14 mouse cellular contexts compared by ENCODE assay signal in genomic region chr19:16176426-16176825, GRCm38 (mm10). TPM values are rescaled to one million over a fixed set of nuclear protein-coding genes. Genes with fewer than 3 reads are reported as not detected.
A peak's percentile ranks its signal among the peaks of the same experiment; 100 is the strongest.
DNase-seq lines count a peak whose midpoint lies in the region; ATAC-seq and TF ChIP-seq lines count a peak whose summit lies in the region.
"Had no signal": no experiment of that assay in that cellular context is flagged by ENCODE, and none has a peak within 500 bp of the region (broad histone marks: within the 10 kb centered on the region; RNA-seq: fewer than 3 reads in every experiment).

No protein-coding gene starts in this region.

- TF ChIP-seq EP300 in heart, postnatal 0 days (IDR thresholded peaks at IDR 0.05; ENCODE audit: low read depth), result no peak

- no peaks in the 10 kb centered on the region for H3K36me3 ChIP-seq in heart, embryonic 12.5 days
- H3K36me3 ChIP-seq in lung, embryonic 15.5 days, result no peaks in the 10 kb centered on the region
- no peaks in the 10 kb centered on the region for H3K36me3 ChIP-seq in heart, postnatal 0 days (replicated peaks; ENCODE audit: control insufficient read depth, insufficient read depth, low read length)
- no peaks in the 10 kb centered on the region for H3K36me3 ChIP-seq in stomach, embryonic 14.5 days (ENCODE audit: control insufficient read depth, insufficient read depth, low read length)
- no peaks in the 10 kb centered on the region for H3K36me3 ChIP-seq in liver, embryonic 12.5 days
- H3K36me3 ChIP-seq: hindbrain, embryonic 15.5 days had no signal

- H3K9ac ChIP-seq in heart, embryonic 12.5 days, result no peak overlapping the region
- H3K9ac ChIP-seq in lung, embryonic 15.5 days, result no peak overlapping the region
- H3K9ac ChIP-seq in heart, postnatal 0 days (replicated peaks; ENCODE audit: low read depth, low read length), result no peak overlapping the region
- H3K9ac ChIP-seq in stomach, embryonic 14.5 days (replicated peaks; ENCODE audit: low read depth, low read length), result no peak overlapping the region
- no peak overlapping the region for H3K9ac ChIP-seq in liver, embryonic 12.5 days
- H3K9ac ChIP-seq: hindbrain, embryonic 15.5 days had no signal

- no peak for ATAC-seq in heart, embryonic 12.5 days (ENCODE audit: insufficient number of reproducible peaks, low FRiP score)
- ATAC-seq in lung, embryonic 15.5 days (ENCODE audit: borderline replicate concordance, extremely low read depth, low FRiP score, low TSS enrichment), result no peak
- peak; percentile 41; the same call in 1 of the 2 replicates for ATAC-seq in heart, postnatal 0 days (ENCODE audit: insufficient read depth, low read depth)
- peak; percentile 63; the same call in 1 of the 2 replicates for ATAC-seq in stomach, embryonic 14.5 days (ENCODE audit: insufficient number of reproducible peaks, insufficient read depth, low FRiP score, low read depth)
- ATAC-seq in liver, embryonic 12.5 days, result no peak

- H3K4me3 ChIP-seq in heart, embryonic 12.5 days, result no peak overlapping the region
- H3K4me3 ChIP-seq in lung, embryonic 15.5 days, result no peak overlapping the region
- no peak overlapping the region for H3K4me3 ChIP-seq in heart, postnatal 0 days (ENCODE audit: low read depth, low read length)
- H3K4me3 ChIP-seq in stomach, embryonic 14.5 days (ENCODE audit: low read depth, low read length), result no peak overlapping the region
- H3K4me3 ChIP-seq in liver, embryonic 12.5 days, result no peak overlapping the region
- H3K4me3 ChIP-seq: hindbrain, embryonic 15.5 days had no signal

- H3K27ac ChIP-seq in heart, embryonic 12.5 days (ENCODE audit: poor library complexity, severe bottlenecking), result peak overlapping the region; percentile 70
- H3K27ac ChIP-seq in lung, embryonic 15.5 days, result peak overlapping the region; percentile 81
- peak overlapping the region; percentile 53; the same call in 1 of the 2 replicates for H3K27ac ChIP-seq in heart, postnatal 0 days (ENCODE audit: low read depth)
- peak overlapping the region; percentile 48; the same call in 1 of the 2 replicates for H3K27ac ChIP-seq in stomach, embryonic 14.5 days (ENCODE audit: low read length)
- no peak overlapping the region for H3K27ac ChIP-seq in liver, embryonic 12.5 days
- H3K27ac ChIP-seq: hindbrain, embryonic 15.5 days had no signal

- H3K4me1 ChIP-seq in heart, embryonic 12.5 days (replicated peaks), result peaks cover 72% of the 10 kb centered on the region
- H3K4me1 ChIP-seq in lung, embryonic 15.5 days, result peaks cover 53% of the 10 kb centered on the region
- peaks cover 48% of the 10 kb centered on the region for H3K4me1 ChIP-seq in heart, postnatal 0 days (ENCODE audit: control insufficient read depth, insufficient read depth)
- peaks cover 35% of the 10 kb centered on the region for H3K4me1 ChIP-seq in stomach, embryonic 14.5 days (ENCODE audit: control insufficient read depth, insufficient read depth, low read length)
- H3K4me1 ChIP-seq in liver, embryonic 12.5 days, result peaks cover 23% of the 10 kb centered on the region

- H3K9me3 ChIP-seq in heart, embryonic 12.5 days (replicated peaks), result no peaks in the 10 kb centered on the region
- H3K9me3 ChIP-seq in lung, embryonic 15.5 days, result no peaks in the 10 kb centered on the region
- H3K9me3 ChIP-seq in heart, postnatal 0 days (replicated peaks; ENCODE audit: control insufficient read depth, low read length), result no peaks in the 10 kb centered on the region
- no peaks in the 10 kb centered on the region for H3K9me3 ChIP-seq in stomach, embryonic 14.5 days (ENCODE audit: control insufficient read depth, low read depth, low read length)
- no peaks in the 10 kb centered on the region for H3K9me3 ChIP-seq in liver, embryonic 12.5 days (replicated peaks)
- H3K9me3 ChIP-seq: hindbrain, embryonic 15.5 days had no signal

- no peak for TF ChIP-seq CTCF in heart, postnatal 0 days (IDR thresholded peaks at IDR 0.05; ENCODE audit: low read depth)

- no peak for DNase-seq in heart, postnatal 25 days (ENCODE audit: low spot score)
- DNase-seq in lung, postnatal 14 days, result no peak
- no peak for DNase-seq in heart, postnatal 0 days (ENCODE audit: low spot score)
- DNase-seq in Muller cell, postnatal 12 days (ENCODE audit: inconsistent ontology term), result no peak
- DNase-seq: adrenal gland, postnatal 25 days; cerebellum, postnatal 25 days; lung, postnatal 4 days; thymus, postnatal 25 days had no signal

- peak overlapping the region; percentile 40; the same call in 1 of the 2 replicates for H3K4me2 ChIP-seq in heart, embryonic 12.5 days
- H3K4me2 ChIP-seq in lung, embryonic 15.5 days, result peak overlapping the region; percentile 37
- H3K4me2 ChIP-seq in heart, postnatal 0 days (ENCODE audit: low read depth, low read length), result no peak overlapping the region
- 0 out of 2 replicates have a peak overlapping the region, but pooled peaks have one; percentile 4 for H3K4me2 ChIP-seq in stomach, embryonic 14.5 days (replicated peaks; ENCODE audit: low read depth, low read length)
- no peak overlapping the region for H3K4me2 ChIP-seq in liver, embryonic 12.5 days
- H3K4me2 ChIP-seq: hindbrain, embryonic 15.5 days; midbrain, embryonic 11.5 days had no signal

- WGBS in heart, embryonic 12.5 days, result 8% methylated on average over 5 of the region's 5 CpGs
- WGBS in lung, embryonic 15.5 days, result 25% methylated on average over 5 of the region's 5 CpGs
- WGBS in heart, postnatal 0 days, result 17% methylated on average over 5 of the region's 5 CpGs
- WGBS in stomach, embryonic 14.5 days, result 16% methylated on average over 5 of the region's 5 CpGs
- 52% methylated on average over 5 of the region's 5 CpGs for WGBS in liver, embryonic 12.5 days (ENCODE audit: insufficient replicate concordance)

- H3K27me3 ChIP-seq in heart, embryonic 12.5 days (replicated peaks), result no peaks in the 10 kb centered on the region
- H3K27me3 ChIP-seq in lung, embryonic 15.5 days, result no peaks in the 10 kb centered on the region
- H3K27me3 ChIP-seq in heart, postnatal 0 days (ENCODE audit: control insufficient read depth, insufficient read depth, low read length), result no peaks in the 10 kb centered on the region
- H3K27me3 ChIP-seq in stomach, embryonic 14.5 days (ENCODE audit: control insufficient read depth, insufficient read depth, low read length), result no peaks in the 10 kb centered on the region
- no peaks in the 10 kb centered on the region for H3K27me3 ChIP-seq in liver, embryonic 12.5 days (replicated peaks)
- H3K27me3 ChIP-seq: hindbrain, embryonic 15.5 days had no signal

- intact Hi-C loops in heart, postnatal 25 days (cut with DNase I), result no loop called here

RNA-seq across cellular contexts. Expression of gene Gnaq, which starts 43.8 kb away (rescaled TPM):
- polyA plus RNA-seq in heart, embryonic 12.5 days (2016; fragmentation: Nextera tagmentation; extraction: Ambion mirVana), result 18.1 and 18.7 TPM in 2 replicates
- total RNA-seq in heart, postnatal 25 days (2021), result 10 to 100 TPM; 24.9 to 25.8 TPM
- polyA plus RNA-seq in lung, embryonic 15.5 days (2015; fragmentation: Nextera tagmentation; extraction: Ambion mirVana), result 30.6 and 34.3 TPM in 2 replicates
- total RNA-seq in heart, postnatal 0 days (2014; rRNA removed; ENCODE audit: low replicate concordance), result 24.6 and 27.0 TPM in 2 replicates
- 11.9 and 12.7 TPM in 2 replicates for polyA plus RNA-seq in heart, postnatal 0 days (2015; fragmentation: Nextera tagmentation; extraction: Ambion mirVana)
- 22.6 and 23.3 TPM in 2 replicates for polyA plus RNA-seq in stomach, embryonic 14.5 days (2014; fragmentation: Nextera tagmentation; extraction: Ambion mirVana)
- 5.6 and 5.8 TPM in 2 replicates for polyA plus RNA-seq in liver, embryonic 12.5 days (2016; fragmentation: Nextera tagmentation; extraction: Ambion mirVana)

Comparison
In these comparisons a context has a peak if more than half of its experiments do, and no peak if none do; other contexts are left out.
1. ATAC-seq: peak in heart, postnatal 0 days (single experiment) and stomach, embryonic 14.5 days (single experiment); none in heart, embryonic 12.5 days (single experiment), lung, embryonic 15.5 days (single experiment) and liver, embryonic 12.5 days (single experiment).
2. H3K4me2 ChIP-seq: peak in heart, embryonic 12.5 days (single experiment), lung, embryonic 15.5 days (single experiment) and stomach, embryonic 14.5 days (single experiment); none in heart, postnatal 0 days (single experiment) and liver, embryonic 12.5 days (single experiment).